Mouse (Mus musculus): ENCODE measurements at regions not wholly inside any gene's neighbourhood (a gene's known extent, or its start where the extent isn't known, plus 50 kb on each side); places are given as distances from the start of the nearest gene placed in this dataset.

- H3K27ac ChIP-seq (replicated peaks; ENCODE audit: low read depth, low read length) = no peak overlapping the region
- no peaks in the 10 kb centered on the region for H3K4me1 ChIP-seq (ENCODE audit: control insufficient read depth, insufficient read depth, insufficient read length, low read length)
- no peak overlapping the region for H3K4me3 ChIP-seq (ENCODE audit: insufficient read depth, low read depth, low read length)
Measured at GRCm38 (mm10) chr16:76875397-76876018, 138.0 kb upstream of the Usp25 start.

GRCm38 (mm10) chr16:76866465-76866802, 147.1 kb upstream of the Usp25 start:
- Histone ChIP-seq H3K27ac (replicated peaks; ENCODE audit: low read depth, low read length) (no peak overlapping the region), H3K4me3 (ENCODE audit: insufficient read depth, low read depth, low read length) (no peak overlapping the region), H3K4me1 (ENCODE audit: control insufficient read depth, insufficient read depth, insufficient read length, low read length) (0 out of 2 replicates have a peak, but pooled peaks cover 2% of the 10 kb centered on the region)

GRCm38 (mm10) chr16:76865731-76866464, 147.6 kb upstream of the Usp25 start:
- H3K4me3 ChIP-seq (ENCODE audit: insufficient read depth, low read depth, low read length) = no peak overlapping the region; the same call in 1 of the 2 replicates
- H3K4me1 ChIP-seq (ENCODE audit: control insufficient read depth, insufficient read depth, insufficient read length, low read length) = 0 out of 2 replicates have a peak, but pooled peaks cover 2% of the 10 kb centered on the region
- H3K27ac ChIP-seq (replicated peaks; ENCODE audit: low read depth, low read length) = no peak overlapping the region

GRCm38 (mm10) chr16:76864392-76864791, 149.1 kb upstream of the Usp25 start:
- Histone ChIP-seq H3K27ac (replicated peaks; ENCODE audit: low read depth, low read length) (no peak overlapping the region), H3K4me1 (ENCODE audit: control insufficient read depth, insufficient read depth, insufficient read length, low read length) (0 out of 2 replicates have a peak, but pooled peaks cover 2% of the 10 kb centered on the region), H3K4me3 (ENCODE audit: insufficient read depth, low read depth, low read length) (no peak overlapping the region)

GRCm38 (mm10) chr16:76855797-76856196, 157.7 kb upstream of the Usp25 start:
- H3K4me1 ChIP-seq (ENCODE audit: control insufficient read depth, insufficient read depth, insufficient read length, low read length) = no peaks in the 10 kb centered on the region
- H3K27ac ChIP-seq (replicated peaks; ENCODE audit: low read depth, low read length) = no peak overlapping the region
- H3K4me3 ChIP-seq (ENCODE audit: insufficient read depth, low read depth, low read length) = no peak overlapping the region

GRCm38 (mm10) chr16:76851396-76851795, 162.1 kb upstream of the Usp25 start:
- Histone ChIP-seq H3K4me1 (ENCODE audit: control insufficient read depth, insufficient read depth, insufficient read length, low read length) (no peaks in the 10 kb centered on the region), H3K4me3 (ENCODE audit: insufficient read depth, low read depth, low read length) (no peak overlapping the region), H3K27ac (replicated peaks; ENCODE audit: low read depth, low read length) (no peak overlapping the region)

GRCm38 (mm10) chr16:76837450-76837849, 176.1 kb upstream of the Usp25 start:
- Histone ChIP-seq H3K4me1 (ENCODE audit: control insufficient read depth, insufficient read depth, insufficient read length, low read length) (no peaks in the 10 kb centered on the region), H3K4me3 (ENCODE audit: insufficient read depth, low read depth, low read length) (no peak overlapping the region), H3K27ac (replicated peaks; ENCODE audit: low read depth, low read length) (no peak overlapping the region)

GRCm38 (mm10) chr16:76830371-76830770, 183.1 kb upstream of the Usp25 start:
- no peak overlapping the region for H3K4me3 ChIP-seq (ENCODE audit: insufficient read depth, low read depth, low read length)
- H3K4me1 ChIP-seq (ENCODE audit: control insufficient read depth, insufficient read depth, insufficient read length, low read length) = no peaks in the 10 kb centered on the region
- H3K27ac ChIP-seq (replicated peaks; ENCODE audit: low read depth, low read length) = no peak overlapping the region

GRCm38 (mm10) chr16:76827674-76828441, 185.6 kb upstream of the Usp25 start:
- H3K4me1 ChIP-seq (ENCODE audit: control insufficient read depth, insufficient read depth, insufficient read length, low read length) = no peaks in the 10 kb centered on the region
- H3K27ac ChIP-seq (replicated peaks; ENCODE audit: low read depth, low read length) = no peak overlapping the region
- no peak overlapping the region for H3K4me3 ChIP-seq (ENCODE audit: insufficient read depth, low read depth, low read length)

GRCm38 (mm10) chr16:76821261-76821660, 192.2 kb upstream of the Usp25 start:
- Histone ChIP-seq H3K27ac (replicated peaks; ENCODE audit: low read depth, low read length) (no peak overlapping the region), H3K4me1 (ENCODE audit: control insufficient read depth, insufficient read depth, insufficient read length, low read length) (no peaks in the 10 kb centered on the region), H3K4me3 (ENCODE audit: insufficient read depth, low read depth, low read length) (no peak overlapping the region)

- Histone ChIP-seq H3K4me1 (ENCODE audit: control insufficient read depth, insufficient read depth, insufficient read length, low read length) (no peaks in the 10 kb centered on the region), H3K4me3 (ENCODE audit: insufficient read depth, low read depth, low read length) (no peak overlapping the region), H3K27ac (replicated peaks; ENCODE audit: low read depth, low read length) (no peak overlapping the region)
Measured at GRCm38 (mm10) chr16:76816056-76816885, 197.2 kb upstream of the Usp25 start.

GRCm38 (mm10) chr16:76803725-76804124, 209.8 kb upstream of the Usp25 start:
- H3K27ac ChIP-seq (replicated peaks; ENCODE audit: low read depth, low read length) = no peak overlapping the region
- no peaks in the 10 kb centered on the region for H3K4me1 ChIP-seq (ENCODE audit: control insufficient read depth, insufficient read depth, insufficient read length, low read length)
- no peak overlapping the region for H3K4me3 ChIP-seq (ENCODE audit: insufficient read depth, low read depth, low read length)

- Histone ChIP-seq H3K4me3 (ENCODE audit: insufficient read depth, low read depth, low read length) (no peak overlapping the region), H3K4me1 (ENCODE audit: control insufficient read depth, insufficient read depth, insufficient read length, low read length) (no peaks in the 10 kb centered on the region), H3K27ac (replicated peaks; ENCODE audit: low read depth, low read length) (no peak overlapping the region)
Measured at GRCm38 (mm10) chr16:76786405-76787155, 226.9 kb upstream of the Usp25 start.

- no peaks in the 10 kb centered on the region for H3K4me1 ChIP-seq (ENCODE audit: control insufficient read depth, insufficient read depth, insufficient read length, low read length)
- no peak overlapping the region for H3K4me3 ChIP-seq (ENCODE audit: insufficient read depth, low read depth, low read length)
- H3K27ac ChIP-seq (replicated peaks; ENCODE audit: low read depth, low read length) = no peak overlapping the region
Measured at GRCm38 (mm10) chr16:76782656-76783055, 230.8 kb upstream of the Usp25 start.

Data from brown adipose tissue, adult 24 weeks (tissue).